Mouse (Mus musculus): Measurements from ENCODE around the gene Dbndd2. TPM values are rescaled to one million over a fixed set of nuclear protein-coding genes. Genes with fewer than 3 reads are reported as not detected.

Gene Dbndd2
- total and polyA plus RNA-seq, 3 experiments = 6.9 to 11.9 TPM; not detected in 1

GRCm38 (mm10) chr2:164445399-164446085 lies 40.4 kb upstream of the Dbndd2 start:
- Histone ChIP-seq H3K36me3 (ENCODE audit: control insufficient read depth in 1 of 2, insufficient read depth in 2 of 2, low read length in 2 of 2) (no peaks in the 10 kb centered on the region), H3K9ac (ENCODE audit: control insufficient read depth, low read depth, low read length, poor library complexity, severe bottlenecking) (no peak overlapping the region), H3K27me3 (ENCODE audit: control insufficient read depth in 1 of 2, insufficient read depth in 2 of 2, low read length in 2 of 2) (peaks cover 28 to 41% of the 10 kb centered on the region in 2 experiments), H3K4me1 (ENCODE audit: control insufficient read depth in 1 of 2, insufficient read depth in 2 of 2, low read length in 2 of 2) (no peaks in the 10 kb centered on the region), H3K27ac (ENCODE audit: control insufficient read depth, low read depth, low read length) (no peak overlapping the region), H3K4me3 (ENCODE audit: control insufficient read depth in 1 of 2, insufficient read depth in 1 of 2, low read depth in 2 of 2, low read length in 2 of 2) (no peak overlapping the region), H3K9me3 (replicated peaks; ENCODE audit: insufficient read depth, low read length) (no peaks in the 10 kb centered on the region), H3K79me2 (ENCODE audit: control insufficient read depth, insufficient read depth, low read length, poor library complexity) (no peaks in the 10 kb centered on the region)
- no peak for DNase-seq (ENCODE audit: low read depth, low spot score)
- TF ChIP-seq RAD21 (IDR thresholded peaks at IDR 0.05; ENCODE audit: low read depth, low read length) = no peak
- no peak for TF ChIP-seq E2F4 (IDR thresholded peaks at IDR 0.05; ENCODE audit: borderline replicate concordance, low read depth, low read length)
- no peak for TF ChIP-seq TBP (IDR thresholded peaks at IDR 0.05; ENCODE audit: low read depth, low read length)
- TF ChIP-seq MEF2A (IDR thresholded peaks at IDR 0.05; ENCODE audit: extremely low read depth, insufficient replicate concordance, low read depth, low read length, poor library complexity, severe bottlenecking) = no peak
- TF ChIP-seq POLR2A (IDR thresholded peaks at IDR 0.05; ENCODE audit: control insufficient read depth in 1 of 2, insufficient read depth in 1 of 2, low read depth in 1 of 2, low read length in 2 of 2, poor library complexity in 1 of 2) = no peak
- no peak for TF ChIP-seq SIN3A (IDR thresholded peaks at IDR 0.05; ENCODE audit: low read length)

- DNase-seq (ENCODE audit: low read depth, low spot score) = no peak
- H3K4me1 ChIP-seq (ENCODE audit: control insufficient read depth in 1 of 2, insufficient read depth in 2 of 2, low read length in 2 of 2) = no peaks in the 10 kb centered on the region
- peaks cover 27 to 43% of the 10 kb centered on the region in 2 experiments for H3K27me3 ChIP-seq (ENCODE audit: control insufficient read depth in 1 of 2, insufficient read depth in 2 of 2, low read length in 2 of 2)
- H3K79me2 ChIP-seq (ENCODE audit: control insufficient read depth, insufficient read depth, low read length, poor library complexity) = no peaks in the 10 kb centered on the region
- H3K27ac ChIP-seq (ENCODE audit: control insufficient read depth, low read depth, low read length) = no peak overlapping the region
- H3K9me3 ChIP-seq (replicated peaks; ENCODE audit: insufficient read depth, low read length) = no peaks in the 10 kb centered on the region
- no peaks in the 10 kb centered on the region for H3K36me3 ChIP-seq (ENCODE audit: control insufficient read depth in 1 of 2, insufficient read depth in 2 of 2, low read length in 2 of 2)
- H3K4me3 ChIP-seq (ENCODE audit: control insufficient read depth in 1 of 2, insufficient read depth in 1 of 2, low read depth in 2 of 2, low read length in 2 of 2) = no peak overlapping the region
- no peak overlapping the region for H3K9ac ChIP-seq (ENCODE audit: control insufficient read depth, low read depth, low read length, poor library complexity, severe bottlenecking)
- TF ChIP-seq CHD2 (IDR thresholded peaks at IDR 0.05; ENCODE audit: low read length) (no peak), CTCF (IDR thresholded peaks at IDR 0.05 in 2 of 3, conservative IDR thresholded peaks at IDR 0.05 in 1 of 3; ENCODE audit: control insufficient read depth in 1 of 3, insufficient read depth in 1 of 3, low read depth in 2 of 3, low read length in 3 of 3, poor library complexity in 1 of 3, severe bottlenecking in 1 of 3) (no peak), TAL1 (IDR thresholded peaks at IDR 0.05; ENCODE audit: low read length) (no peak), ZKSCAN1 (IDR thresholded peaks at IDR 0.05; ENCODE audit: low read depth, low read length) (no peak), USF2 (IDR thresholded peaks at IDR 0.05; ENCODE audit: borderline replicate concordance in 1 of 2, insufficient read depth in 1 of 2, low read depth in 1 of 2, low read length in 2 of 2) (no peak), MXI1 (IDR thresholded peaks at IDR 0.05; ENCODE audit: low read depth, low read length) (no peak), TCF12 (IDR thresholded peaks at IDR 0.05; ENCODE audit: low read depth, low read length) (no peak), POLR2AphosphoS2 (IDR thresholded peaks at IDR 0.05; ENCODE audit: low read length) (no peak), EP300 (IDR thresholded peaks at IDR 0.05; ENCODE audit: low read depth in 1 of 2, low read length in 2 of 2) (no peak), SIN3A (IDR thresholded peaks at IDR 0.05; ENCODE audit: low read length) (no peak)
Measured at GRCm38 (mm10) chr2:164446086-164446469, 39.8 kb upstream of the Dbndd2 start.
